Mouse (Mus musculus) cortical plate, adult 2 months (tissue): ENCODE results near the gene Gkn3.

Experiments
- CTCF ChIP-seq: fragments of 200-500 bp; IDR thresholded peaks from 2 replicates; pipeline ENCODE4 v1.5.1; 2011; ENCODE audit warnings: mild to moderate bottlenecking, control low read depth, low read length; ENCODE audit not compliant: insufficient read depth; ENCODE audit errors: extremely low read depth
- POLR2A ChIP-seq: fragments of 200-500 bp; IDR thresholded peaks from 2 replicates; pipeline ENCODE4 v1.6.1; 2011; ENCODE audit warnings: mild to moderate bottlenecking, low read length, control low read depth; ENCODE audit not compliant: insufficient read depth; ENCODE audit errors: extremely low read depth

- TF ChIP-seq CTCF, result no peak
- no peak for TF ChIP-seq POLR2A
Observed at GRCm38 (mm10) chr6:87412011-87412410, 23.3 kb upstream of the Gkn3 start.
